Mouse (Mus musculus): ENCODE measurements around the gene Ppp1r15b.

Gene Ppp1r15b

GRCm38 (mm10) chr1:133162046-133162445, 31.1 kb downstream of the Ppp1r15b start:
- DNase-seq (ENCODE audit: low spot score) = no peak

- no peak for DNase-seq (ENCODE audit: low spot score)
These were observed 32.0 kb downstream of the Ppp1r15b start for GRCm38 (mm10) chr1:133162981-133163380.

DNA sequence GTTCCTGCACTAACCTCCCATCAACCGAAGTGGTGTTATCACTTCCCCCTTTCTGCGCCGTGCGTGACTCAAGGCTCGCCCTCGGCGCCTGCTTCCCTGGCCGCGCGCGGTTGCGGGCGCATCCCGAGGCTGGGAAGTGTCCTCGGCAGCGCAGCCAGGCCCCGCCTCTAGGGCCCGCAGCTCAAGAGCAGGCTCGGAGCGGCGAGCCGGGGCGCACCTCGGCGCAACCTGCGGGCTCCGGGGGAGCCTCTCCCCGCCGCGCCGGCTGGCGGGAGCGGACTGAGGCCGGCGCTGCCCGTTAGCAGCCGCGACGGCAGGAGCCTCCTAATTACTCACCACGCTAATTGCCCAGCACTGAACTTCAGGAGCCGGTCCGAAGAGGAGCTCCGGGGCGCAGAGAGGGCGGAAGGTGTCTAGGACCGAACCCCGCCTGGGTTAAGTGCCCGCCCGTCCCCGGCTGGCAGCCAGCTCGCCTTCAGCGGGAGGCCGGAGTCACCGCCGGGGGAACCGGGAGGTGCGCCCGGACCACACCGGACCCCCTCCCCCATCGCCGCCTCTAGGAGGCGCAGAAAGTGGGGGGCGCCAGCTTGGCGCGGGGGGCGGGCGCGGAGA, 33.0 kb downstream of the Ppp1r15b start, which contains the start of gene Plekha6:
Gene Plekha6, plus strand, starts transcription at position 391 of the 612 bp plus-strand sequence.
- DNase-seq (ENCODE audit: low spot score) = no peak

DNA sequence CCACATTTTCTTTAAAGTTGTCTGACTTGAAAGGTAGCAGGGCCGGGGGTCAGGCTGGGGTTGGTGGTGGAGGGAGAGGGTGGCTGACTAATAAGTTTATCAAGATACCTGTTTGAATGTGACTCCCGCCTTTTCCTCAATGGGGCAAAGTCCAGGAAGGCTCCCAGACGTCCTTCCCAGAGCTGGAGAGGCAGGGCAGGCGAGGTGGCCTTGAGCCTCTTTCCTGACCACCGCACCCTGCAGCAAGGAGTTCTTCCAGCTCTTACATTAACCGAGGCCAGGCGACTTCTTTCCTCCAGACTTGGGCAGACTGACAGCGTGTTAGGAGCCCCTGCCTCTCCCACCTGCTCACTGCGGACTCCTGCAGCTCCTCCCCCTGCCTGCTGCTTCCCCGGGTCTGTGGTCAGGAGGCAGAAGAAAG, 33.7 kb downstream of the Ppp1r15b start:
- no peak for DNase-seq (ENCODE audit: low spot score)

GRCm38 (mm10) chr1:133165111-133165510, 34.2 kb downstream of the Ppp1r15b start:
- DNase-seq (ENCODE audit: low spot score) = no peak

GRCm38 (mm10) chr1:133168318-133169060, 37.5 kb downstream of the Ppp1r15b start:
- no peak for DNase-seq (ENCODE audit: low spot score)

DNA sequence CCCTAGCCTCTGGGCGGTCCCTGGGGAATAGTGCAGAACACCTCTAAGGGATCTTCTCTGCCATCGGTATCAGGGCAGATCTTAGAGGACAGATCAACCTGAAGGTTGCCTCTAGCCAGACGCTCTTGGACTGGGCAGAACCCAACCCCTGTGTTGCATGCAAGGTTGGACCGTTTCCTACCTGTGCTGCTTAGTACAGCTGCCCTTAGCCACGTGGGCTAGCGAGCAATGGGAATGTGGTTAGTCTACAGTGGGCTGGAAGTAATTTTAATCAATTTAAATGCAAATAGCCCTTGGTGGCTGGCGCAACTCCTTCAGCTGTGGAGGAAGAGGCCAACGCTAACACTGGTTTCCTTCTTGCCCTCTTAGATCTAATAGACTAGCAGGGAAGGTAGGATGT, 39.3 kb downstream of the Ppp1r15b start:
- DNase-seq (ENCODE audit: low spot score) = no peak

GRCm38 (mm10) chr1:133171357-133171756, 40.4 kb downstream of the Ppp1r15b start:
- no peak for DNase-seq (ENCODE audit: low spot score)

DNA sequence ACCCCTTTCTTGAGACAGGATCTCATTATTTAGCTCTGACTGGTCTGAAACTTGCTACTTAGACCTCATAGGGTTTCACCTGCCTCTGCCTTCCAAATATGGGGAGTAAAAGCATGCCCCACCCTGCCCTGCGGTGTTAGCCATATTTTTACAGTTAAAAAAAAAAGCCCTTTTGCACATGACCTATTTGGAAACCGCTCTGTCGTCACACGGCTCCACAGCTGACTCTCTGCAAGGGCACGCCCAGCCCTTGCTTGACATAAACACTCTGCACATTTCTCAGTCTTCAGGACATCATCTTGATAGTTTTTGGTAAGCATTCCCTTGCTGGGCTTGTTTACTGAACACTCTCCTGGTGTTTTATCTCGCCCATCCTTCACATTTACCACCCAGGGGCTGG, 44.2 kb downstream of the Ppp1r15b start:
- no peak for DNase-seq (ENCODE audit: low spot score)

DNA sequence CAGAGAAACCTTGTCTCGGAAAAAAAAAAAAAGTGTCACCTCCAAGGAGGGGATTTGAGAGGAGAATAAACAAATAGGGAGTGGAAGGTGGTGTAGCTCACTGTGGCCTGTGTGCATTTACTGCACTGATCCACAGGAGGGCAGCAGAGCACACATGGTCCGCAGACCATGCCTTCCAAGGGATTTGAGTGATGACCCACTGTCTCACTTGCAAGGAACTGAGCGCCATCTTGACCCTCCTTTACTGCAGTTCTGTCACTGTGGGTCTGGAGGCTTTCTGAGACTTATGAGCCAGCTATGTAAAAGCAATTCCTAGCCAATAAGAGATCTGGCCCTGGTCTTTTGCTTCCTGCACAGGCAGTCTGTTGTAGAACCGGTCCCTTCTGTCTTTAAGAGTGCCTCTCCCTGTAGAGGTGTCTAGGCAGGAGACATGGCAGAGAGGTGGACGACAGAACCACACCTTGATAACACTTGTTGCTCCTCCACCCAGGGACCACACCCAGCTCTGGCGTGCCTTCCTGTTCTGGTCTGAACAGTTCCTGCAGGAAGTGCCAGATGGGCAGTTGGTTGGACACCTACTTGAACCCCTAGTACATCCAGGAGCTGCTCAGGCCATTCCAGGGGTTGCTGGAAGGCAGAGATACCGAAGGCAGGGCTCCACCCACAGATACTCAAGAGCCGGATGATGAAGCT, 46.7 kb downstream of the Ppp1r15b start:
- peak; percentile 54 for DNase-seq (ENCODE audit: low spot score)

- DNase-seq (ENCODE audit: low spot score) = no peak
These were observed 47.9 kb downstream of the Ppp1r15b start for GRCm38 (mm10) chr1:133178732-133179440.

DNA sequence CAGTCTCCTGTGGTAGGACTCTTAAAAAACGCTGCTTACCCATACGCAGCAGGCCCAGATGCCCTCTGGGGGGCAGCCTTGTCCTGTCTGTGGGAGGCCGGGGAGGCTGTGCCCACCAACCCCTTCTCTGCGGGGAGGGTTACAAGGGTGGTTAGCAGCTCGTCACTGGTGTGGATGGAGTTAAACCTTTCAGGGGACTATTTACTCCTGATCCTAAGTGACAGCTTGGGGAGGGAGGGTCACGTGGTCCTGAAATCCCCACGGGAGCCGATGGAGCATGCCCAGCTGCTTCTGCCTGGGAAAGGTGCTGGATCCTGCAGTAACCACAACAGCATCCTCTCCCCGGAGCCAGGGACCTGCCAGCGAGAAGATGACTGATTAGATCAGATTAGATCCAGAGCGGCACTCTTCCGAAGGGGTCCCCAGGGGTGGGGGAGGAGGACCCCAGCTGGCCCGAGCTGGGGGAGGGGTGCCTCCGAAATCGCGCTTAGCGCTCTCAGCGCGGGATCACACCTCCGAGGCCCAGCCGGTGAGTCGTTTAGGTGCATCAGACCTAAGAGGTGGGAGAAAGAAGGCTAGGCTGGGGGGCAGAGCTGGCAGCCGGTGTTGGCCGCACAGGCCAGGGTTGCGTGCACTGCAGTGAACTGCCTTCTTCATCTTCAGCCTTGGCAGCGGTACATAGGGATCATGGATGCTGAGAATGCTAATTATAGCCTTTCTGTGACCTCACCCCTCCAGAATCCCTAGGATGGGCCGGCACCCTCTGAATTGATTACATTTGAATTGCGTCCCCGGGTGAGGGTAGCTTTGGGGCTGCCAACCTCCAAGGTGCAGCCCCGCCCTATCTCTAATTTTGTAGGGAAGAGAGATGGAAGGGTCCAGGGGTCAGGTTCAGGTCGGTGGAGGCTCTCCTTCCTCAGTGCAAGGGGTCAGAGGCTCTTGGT, 50.4 kb downstream of the Ppp1r15b start:
- DNase-seq (ENCODE audit: low spot score) = peak; percentile 50

GRCm38 (mm10) chr1:133182016-133182705, 51.2 kb downstream of the Ppp1r15b start:
- DNase-seq (ENCODE audit: low spot score) = no peak

- no peak for DNase-seq (ENCODE audit: low spot score)
These were observed 51.8 kb downstream of the Ppp1r15b start for GRCm38 (mm10) chr1:133182706-133183095.

DNA sequence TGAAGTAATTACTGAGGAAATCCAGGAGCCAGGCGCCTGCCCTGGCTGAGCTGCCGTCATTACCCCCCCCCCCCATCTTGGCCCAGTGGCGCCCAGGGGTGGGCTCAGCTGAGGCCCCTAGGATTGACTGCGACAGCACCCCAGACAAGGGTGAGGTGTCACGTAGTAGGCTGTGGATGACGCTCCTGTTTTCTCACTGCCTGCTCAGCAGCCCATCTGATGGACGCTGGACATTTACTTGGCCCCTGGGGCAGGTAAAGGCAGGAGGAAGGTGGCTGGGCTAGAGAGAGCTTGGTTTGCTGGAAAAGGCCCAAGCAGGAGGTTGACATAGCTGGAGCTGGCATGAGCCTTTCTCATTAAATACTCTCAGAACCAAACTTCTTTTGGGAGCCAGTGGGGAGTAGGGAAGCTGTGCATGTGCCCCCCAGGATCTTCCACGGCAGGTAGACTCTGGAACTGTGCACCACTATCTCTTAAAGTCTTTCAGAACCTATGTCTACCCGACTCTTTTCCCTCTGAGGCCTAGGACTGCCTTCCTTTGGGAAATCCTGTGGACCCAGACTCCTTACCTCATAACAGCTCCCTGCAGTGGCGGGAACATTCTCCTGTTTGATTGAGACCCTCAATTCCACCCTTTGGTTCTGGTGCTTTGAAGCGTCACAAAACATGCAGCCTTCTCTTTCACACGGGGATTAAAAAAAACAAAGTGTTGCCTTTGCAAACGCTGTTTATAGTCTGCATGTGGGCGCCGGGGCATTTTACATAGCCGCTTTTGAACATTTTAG, 52.4 kb downstream of the Ppp1r15b start:
- no peak for DNase-seq (ENCODE audit: low spot score)

- no peak for DNase-seq (ENCODE audit: low spot score)
These were observed 57.2 kb downstream of the Ppp1r15b start for GRCm38 (mm10) chr1:133187948-133188680.

- DNase-seq (ENCODE audit: low spot score) = no peak
These were observed 57.8 kb downstream of the Ppp1r15b start for GRCm38 (mm10) chr1:133188719-133189118.

Measured in ovary, postnatal 14 days (tissue).